In genomic region chr2:118804474-118804873, GRCm38 (mm10) we compare ENCODE assay signal across 21 mouse cellular contexts. TPM values are rescaled to one million over a fixed set of nuclear protein-coding genes. Genes with fewer than 3 reads are reported as not detected.
DNase-seq lines count a peak whose midpoint lies in the region; ATAC-seq and TF ChIP-seq lines count a peak whose summit lies in the region.
"Had no signal": no experiment of that assay in that cellular context is flagged by ENCODE, and none has a peak within 500 bp of the region (broad histone marks: within the 10 kb centered on the region; RNA-seq: fewer than 3 reads in every experiment).

No protein-coding gene starts in this region.

- 62% methylated on average over 2 of the region's 2 CpGs for WGBS in lung, postnatal 0 days
- WGBS in liver, embryonic 13.5 days (ENCODE audit: insufficient replicate concordance) = 26% methylated on average over 2 of the region's 2 CpGs
- WGBS in hindbrain, embryonic 13.5 days = 87% methylated on average over 2 of the region's 2 CpGs

- H3K9ac ChIP-seq in lung, postnatal 0 days (replicated peaks; ENCODE audit: low read depth) = no peak overlapping the region
- 0 out of 2 replicates have a peak overlapping the region, but pooled peaks have one; percentile 30 for H3K9ac ChIP-seq in liver, embryonic 13.5 days
- H3K9ac ChIP-seq in hindbrain, embryonic 13.5 days = no peak overlapping the region
- H3K9ac ChIP-seq: kidney, embryonic 15.5 days; neural tube, embryonic 15.5 days had no signal

- TF ChIP-seq EP300 in lung, postnatal 0 days (IDR thresholded peaks at IDR 0.05) = no peak

- H3K36me3 ChIP-seq in lung, postnatal 0 days (ENCODE audit: insufficient read depth, low read length) = no peaks in the 10 kb centered on the region
- no peaks in the 10 kb centered on the region for H3K36me3 ChIP-seq in liver, embryonic 13.5 days
- H3K36me3 ChIP-seq in hindbrain, embryonic 13.5 days = no peaks in the 10 kb centered on the region
- H3K36me3 ChIP-seq: kidney, embryonic 15.5 days; midbrain, embryonic 10.5 days; neural tube, embryonic 15.5 days had no signal

- no peaks in the 10 kb centered on the region for H3K9me3 ChIP-seq in lung, postnatal 0 days (ENCODE audit: low read length)
- no peaks in the 10 kb centered on the region for H3K9me3 ChIP-seq in liver, embryonic 13.5 days (replicated peaks)
- H3K9me3 ChIP-seq in hindbrain, embryonic 13.5 days = no peaks in the 10 kb centered on the region
- H3K9me3 ChIP-seq: kidney, embryonic 15.5 days; midbrain, embryonic 10.5 days; neural tube, embryonic 15.5 days had no signal

- peak; percentile 16 for DNase-seq in lung, postnatal 0 days (ENCODE audit: low spot score)
- DNase-seq in lung, postnatal 4 days = no peak
- peak; percentile 77 for DNase-seq in MEL-GATA-1-ER (ENCODE audit: extremely low read depth, low read depth)
- no peak for DNase-seq in liver, embryonic 13.5 days
- DNase-seq in monocyte, adult 2 months (ENCODE audit: low read depth in 1 of 2, low spot score in 2 of 2) = peak; percentile 28 to 51
- DNase-seq in retina, embryonic 14.5 days (ENCODE audit: low spot score) = no peak
- no peak for DNase-seq in cerebellum, adult 11-12 months
- DNase-seq: cerebellum, postnatal 10 days; gastrocnemius, postnatal 25 days; heart, postnatal 14 days; right cerebral cortex, adult 18-20 months; thymus, postnatal 25 days had no signal

- no peak for ATAC-seq in lung, postnatal 0 days
- no peak for ATAC-seq in liver, embryonic 13.5 days (ENCODE audit: low read depth)
- no peak for ATAC-seq in hindbrain, embryonic 13.5 days (ENCODE audit: low FRiP score)
- ATAC-seq: forebrain, embryonic 14.5 days; hindbrain, postnatal 0 days had no signal

- TF ChIP-seq CTCF in lung, postnatal 0 days (IDR thresholded peaks at IDR 0.05) = no peak

- no peak overlapping the region for H3K27ac ChIP-seq in lung, postnatal 0 days (ENCODE audit: low read length)
- peak overlapping the region; percentile 97 for H3K27ac ChIP-seq in liver, embryonic 13.5 days
- H3K27ac ChIP-seq in hindbrain, embryonic 13.5 days = no peak overlapping the region
- H3K27ac ChIP-seq: hindbrain, postnatal 0 days; kidney, embryonic 15.5 days; midbrain, embryonic 10.5 days; neural tube, embryonic 15.5 days had no signal

- H3K4me3 ChIP-seq in lung, postnatal 0 days (ENCODE audit: low read depth, low read length) = no peak overlapping the region
- H3K4me3 ChIP-seq in liver, embryonic 13.5 days (replicated peaks) = no peak overlapping the region
- no peak overlapping the region for H3K4me3 ChIP-seq in hindbrain, embryonic 13.5 days
- H3K4me3 ChIP-seq: kidney, embryonic 15.5 days; midbrain, embryonic 10.5 days; myocyte; neural tube, embryonic 15.5 days had no signal

- no peak overlapping the region for H3K4me2 ChIP-seq in lung, postnatal 0 days (replicated peaks; ENCODE audit: low read depth, low read length)
- H3K4me2 ChIP-seq in liver, embryonic 13.5 days = peak overlapping the region; percentile 34; the same call in 1 of the 2 replicates
- H3K4me2 ChIP-seq in hindbrain, embryonic 13.5 days = no peak overlapping the region
- H3K4me2 ChIP-seq: heart, embryonic 11.5 days; kidney, embryonic 15.5 days; neural tube, embryonic 15.5 days had no signal

- H3K27me3 ChIP-seq in lung, postnatal 0 days (replicated peaks; ENCODE audit: insufficient read depth, low read length) = no peaks in the 10 kb centered on the region
- H3K27me3 ChIP-seq in liver, embryonic 13.5 days = no peaks in the 10 kb centered on the region
- peaks cover 8% of the 10 kb centered on the region; the same call in 1 of the 2 replicates for H3K27me3 ChIP-seq in hindbrain, embryonic 13.5 days
- H3K27me3 ChIP-seq: neural tube, embryonic 15.5 days had no signal

- no peaks in the 10 kb centered on the region for H3K4me1 ChIP-seq in lung, postnatal 0 days (ENCODE audit: insufficient read depth, low read depth, low read length)
- peaks cover 64% of the 10 kb centered on the region for H3K4me1 ChIP-seq in liver, embryonic 13.5 days (replicated peaks)
- H3K4me1 ChIP-seq in hindbrain, embryonic 13.5 days (replicated peaks) = no peaks in the 10 kb centered on the region
- H3K4me1 ChIP-seq: kidney, embryonic 15.5 days; midbrain, embryonic 10.5 days; neural tube, embryonic 15.5 days had no signal

RNA-seq across cellular contexts. Expression of gene Knstrn, which starts 9.3 kb away (rescaled TPM):
- 4.9 and 9.0 TPM in 2 replicates for polyA plus RNA-seq in lung, postnatal 0 days (2015; fragmentation: Nextera tagmentation; extraction: Ambion mirVana)
- polyA plus RNA-seq in liver, embryonic 13.5 days (2015; fragmentation: Nextera tagmentation; extraction: Ambion mirVana) = 91.9 and 101 TPM in 2 replicates
- 32.9 and 33.6 TPM in 2 replicates for polyA plus RNA-seq in hindbrain, embryonic 13.5 days (2015; fragmentation: Nextera tagmentation; extraction: Ambion mirVana)

RNA-seq across cellular contexts. Expression of gene Disp2, which starts 25.0 kb away (rescaled TPM):
- polyA plus RNA-seq in lung, postnatal 0 days (2015; fragmentation: Nextera tagmentation; extraction: Ambion mirVana) = 0.95 and 1.1 TPM in 2 replicates
- 0.24 and 0.31 TPM in 2 replicates for polyA plus RNA-seq in liver, embryonic 13.5 days (2015; fragmentation: Nextera tagmentation; extraction: Ambion mirVana)
- polyA plus RNA-seq in hindbrain, embryonic 13.5 days (2015; fragmentation: Nextera tagmentation; extraction: Ambion mirVana) = 37.3 and 41.5 TPM in 2 replicates

RNA-seq across cellular contexts. Expression of gene Phgr1, which starts 31.9 kb away (rescaled TPM):
- polyA plus RNA-seq in lung, postnatal 0 days (2015; fragmentation: Nextera tagmentation; extraction: Ambion mirVana) = 11.9 and 13.6 TPM in 2 replicates
- not detected in 2 replicates for polyA plus RNA-seq in liver, embryonic 13.5 days (2015; fragmentation: Nextera tagmentation; extraction: Ambion mirVana)
- not detected in 2 replicates for polyA plus RNA-seq in hindbrain, embryonic 13.5 days (2015; fragmentation: Nextera tagmentation; extraction: Ambion mirVana)
- polyA plus RNA-seq: forebrain, embryonic 14.5 days; heart, embryonic 11.5 days; hindbrain, postnatal 0 days; kidney, embryonic 15.5 days; limb, embryonic 11.5 days; midbrain, embryonic 10.5 days; myocyte; neural tube, embryonic 15.5 days had no signal

RNA-seq across cellular contexts. Expression of gene Ccdc9b, which starts 42.0 kb away (rescaled TPM):
- polyA plus RNA-seq in lung, postnatal 0 days (2015; fragmentation: Nextera tagmentation; extraction: Ambion mirVana) = 4.3 and 4.7 TPM in 2 replicates
- polyA plus RNA-seq in liver, embryonic 13.5 days (2015; fragmentation: Nextera tagmentation; extraction: Ambion mirVana) = 0.20 and 0.23 TPM in 2 replicates
- 1.2 and 1.4 TPM in 2 replicates for polyA plus RNA-seq in hindbrain, embryonic 13.5 days (2015; fragmentation: Nextera tagmentation; extraction: Ambion mirVana)

RNA-seq across cellular contexts. Expression of gene Ivd, which starts 57.3 kb away (rescaled TPM):
- polyA plus RNA-seq in lung, postnatal 0 days (2015; fragmentation: Nextera tagmentation; extraction: Ambion mirVana) = 46.5 and 53.2 TPM in 2 replicates
- 26.4 and 29.6 TPM in 2 replicates for polyA plus RNA-seq in liver, embryonic 13.5 days (2015; fragmentation: Nextera tagmentation; extraction: Ambion mirVana)
- 41.8 and 44.7 TPM in 2 replicates for polyA plus RNA-seq in hindbrain, embryonic 13.5 days (2015; fragmentation: Nextera tagmentation; extraction: Ambion mirVana)

Comparison
In these comparisons a context has a peak if more than half of its experiments do, and no peak if none do; other contexts are left out.
1. DNase-seq: peak in lung, postnatal 0 days (single experiment), MEL-GATA-1-ER (single experiment) and monocyte, adult 2 months (2 of 2); none in lung, postnatal 4 days (0 of 2), liver, embryonic 13.5 days (single experiment), retina, embryonic 14.5 days (single experiment) and cerebellum, adult 11-12 months (single experiment).
2. RNA of gene Disp2, which starts 25.0 kb away (polyA plus RNA-seq): 37.3 to 41.5 TPM in hindbrain, embryonic 13.5 days; 0.95 to 1.1 TPM in lung, postnatal 0 days and 0.24 to 0.31 TPM in liver, embryonic 13.5 days; every median in the first group is over 10 times any median in the second.
3. RNA of gene Phgr1, which starts 31.9 kb away (polyA plus RNA-seq): 11.9 to 13.6 TPM in lung, postnatal 0 days; not detected in liver, embryonic 13.5 days and not detected in hindbrain, embryonic 13.5 days; every median in the first group is over 10 times any median in the second.